Mouse (Mus musculus) cerebellum, postnatal 14 days (tissue): ENCODE measurements at regions not wholly inside any gene's neighbourhood (a gene's known extent, or its start where the extent isn't known, plus 50 kb on each side); places are given as distances from the start of the nearest gene placed in this dataset.
A peak's percentile ranks its signal among the peaks of the same experiment; 100 is the strongest.

Experiments used
- DNase-seq, 2 experiments: peaks; one replicate each; pipeline ENCODE4 v3.0.0; 2021; ENCODE audit warnings: mixed read lengths in 2 of 2

DNA sequence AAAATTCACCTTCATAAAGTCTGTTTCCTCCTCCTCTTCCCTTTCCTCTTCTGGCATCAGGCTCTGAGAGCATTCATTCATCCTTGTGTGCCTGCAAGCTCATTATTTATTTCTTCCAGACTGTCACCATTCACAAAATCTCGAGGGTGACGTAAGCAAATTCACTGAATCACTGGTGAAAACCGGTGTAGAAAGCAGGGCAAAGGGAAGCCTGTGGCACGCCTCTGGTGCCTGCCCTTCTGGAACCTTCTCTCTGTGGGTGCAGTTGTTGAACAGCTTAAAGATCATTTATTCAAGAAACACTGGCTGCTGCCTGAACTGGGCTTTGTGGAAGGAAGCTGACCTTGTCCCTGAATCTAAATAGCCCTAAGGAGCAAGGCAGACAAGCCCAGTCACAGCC lies 177.0 kb downstream of the Slc38a4 start:
- DNase-seq, result no peak

DNA sequence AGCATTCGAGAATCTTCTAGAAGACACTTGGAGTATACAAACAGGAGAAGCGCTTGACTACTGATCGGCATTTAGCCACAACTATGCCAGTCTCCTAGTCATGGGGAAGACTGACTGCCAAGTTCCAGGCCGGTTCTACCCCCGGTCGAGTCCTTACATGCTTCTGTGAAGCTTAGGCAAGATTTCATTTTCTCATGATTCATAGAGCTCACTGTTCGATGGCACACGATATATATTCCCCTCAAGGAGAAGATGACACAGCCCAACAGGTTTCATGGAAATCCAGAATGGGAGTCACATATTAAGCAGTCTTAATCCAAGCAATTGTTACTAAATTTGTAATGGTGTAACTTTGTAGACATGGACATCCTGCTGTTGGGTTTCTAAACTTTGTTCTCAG lies 177.8 kb downstream of the Slc38a4 start:
- DNase-seq, result no peak

DNA sequence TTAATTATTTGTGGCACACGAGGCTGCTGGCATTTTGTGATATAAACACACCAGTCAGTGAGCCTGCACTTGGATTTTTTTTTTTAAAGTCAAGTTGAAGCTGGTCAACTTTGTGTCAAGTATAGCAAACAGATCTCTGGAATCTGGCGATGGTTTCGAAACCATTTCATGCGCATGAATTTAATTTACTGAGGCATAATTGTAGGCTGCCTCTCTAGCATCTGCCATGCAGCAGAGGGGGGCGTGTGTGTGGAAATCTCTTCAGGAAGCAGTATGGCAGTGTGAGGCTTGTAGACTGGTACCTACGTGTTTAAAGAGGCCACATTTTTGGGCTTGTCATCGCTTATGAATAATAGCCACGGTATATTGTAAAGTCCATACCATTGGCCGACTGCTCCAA lies 177.7 kb upstream of the Slc38a2 start:
- peak in 1 of 2 experiments; percentile 2 for DNase-seq

DNA sequence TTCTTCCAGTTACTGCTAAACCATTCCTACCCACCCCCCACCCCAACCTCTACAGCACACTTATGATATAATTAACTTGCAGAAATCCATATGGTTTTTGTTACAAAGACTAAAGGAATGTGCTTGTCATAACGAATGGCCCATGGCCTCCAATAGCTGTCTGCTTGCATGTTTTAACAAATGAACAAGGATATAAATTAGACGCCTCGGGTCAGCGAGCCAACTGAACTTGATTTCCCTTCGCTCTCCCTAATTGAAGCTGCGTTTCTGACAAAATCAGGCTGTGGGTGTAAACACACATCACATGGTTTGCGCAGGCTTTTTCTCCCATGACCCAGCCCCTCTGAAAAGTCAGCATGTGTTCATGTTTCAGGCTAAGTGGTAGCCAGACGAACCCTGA lies 174.6 kb upstream of the Slc38a2 start:
- no peak for DNase-seq

DNA sequence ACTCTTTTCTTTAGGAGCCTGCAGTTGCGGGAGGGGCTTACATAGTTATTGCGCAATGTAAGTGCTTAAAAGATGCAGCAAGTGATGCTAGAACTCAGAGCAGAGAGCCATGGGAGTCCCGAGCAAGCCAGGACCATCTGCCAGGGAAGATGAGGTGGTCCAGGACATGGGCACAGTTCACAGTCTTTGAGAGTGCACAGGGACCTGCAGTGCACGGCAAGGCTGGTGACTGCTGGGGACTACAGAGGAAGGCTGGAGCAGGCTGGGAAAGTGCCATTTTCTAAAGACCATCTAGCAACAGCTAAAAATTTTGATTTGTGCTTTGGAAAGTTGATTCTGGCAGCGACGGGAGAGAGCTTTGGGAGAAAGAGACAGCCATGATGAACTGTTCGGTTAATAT lies 174.0 kb upstream of the Slc38a2 start:
- DNase-seq, result no peak

DNA sequence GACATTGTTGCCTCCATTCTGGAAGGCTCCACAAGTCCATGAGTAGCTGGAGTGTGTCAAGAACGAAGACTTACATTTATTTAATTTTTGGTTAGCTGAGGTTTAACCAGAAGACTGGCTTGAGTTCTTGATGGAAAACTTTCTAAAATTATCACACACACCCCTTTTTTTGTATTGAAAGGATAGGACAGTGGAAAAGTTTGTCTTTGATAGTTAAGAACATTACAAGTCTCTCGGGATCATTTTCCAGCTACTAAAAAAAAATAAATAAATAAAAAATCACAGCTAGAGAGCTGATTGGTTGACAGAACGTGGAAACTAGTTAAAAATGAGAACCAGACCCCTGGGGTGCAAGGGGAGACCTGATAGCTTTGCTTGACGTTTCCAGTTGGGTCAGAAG lies 173.6 kb upstream of the Slc38a2 start:
- no peak for DNase-seq

DNA sequence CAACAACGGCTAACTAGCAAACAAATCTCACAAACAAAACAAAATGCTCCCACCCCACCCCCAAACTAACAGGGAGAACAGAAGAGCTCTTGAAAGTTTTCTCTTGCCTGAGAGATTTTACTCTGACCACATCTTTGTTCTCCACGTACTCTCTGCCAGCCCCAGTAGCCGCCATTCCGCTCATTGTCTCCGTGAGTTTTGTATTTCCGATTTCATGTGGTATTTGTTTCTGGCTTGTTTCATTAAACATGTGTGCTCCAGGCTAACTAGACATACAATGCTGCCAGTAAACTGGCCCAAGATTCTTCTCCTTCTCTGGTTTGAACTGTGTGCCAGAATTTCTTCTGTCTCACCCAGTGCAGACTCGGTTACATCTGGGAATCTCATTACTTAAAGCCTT lies 168.2 kb upstream of the Slc38a2 start:
- no peak for DNase-seq

DNA sequence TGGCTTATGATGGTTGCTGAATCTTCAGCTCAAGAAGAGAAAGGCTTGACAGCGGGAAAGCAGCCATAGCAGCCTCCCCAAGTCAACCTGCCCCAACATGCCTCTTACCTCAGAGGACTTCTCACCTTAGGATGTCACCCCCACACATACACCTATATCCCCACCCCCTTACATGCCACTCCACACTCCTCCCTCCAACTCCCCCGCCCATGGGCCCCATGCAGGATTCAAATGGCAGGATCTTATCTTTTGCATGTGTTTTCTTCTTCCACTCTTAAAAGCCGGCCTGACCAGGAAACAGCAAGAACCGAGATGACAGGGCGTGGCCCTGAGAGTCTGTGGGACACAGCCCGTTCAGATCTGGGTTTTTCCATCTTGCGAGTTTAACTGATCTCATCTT lies 166.4 kb upstream of the Slc38a2 start:
- no peak for DNase-seq

DNA sequence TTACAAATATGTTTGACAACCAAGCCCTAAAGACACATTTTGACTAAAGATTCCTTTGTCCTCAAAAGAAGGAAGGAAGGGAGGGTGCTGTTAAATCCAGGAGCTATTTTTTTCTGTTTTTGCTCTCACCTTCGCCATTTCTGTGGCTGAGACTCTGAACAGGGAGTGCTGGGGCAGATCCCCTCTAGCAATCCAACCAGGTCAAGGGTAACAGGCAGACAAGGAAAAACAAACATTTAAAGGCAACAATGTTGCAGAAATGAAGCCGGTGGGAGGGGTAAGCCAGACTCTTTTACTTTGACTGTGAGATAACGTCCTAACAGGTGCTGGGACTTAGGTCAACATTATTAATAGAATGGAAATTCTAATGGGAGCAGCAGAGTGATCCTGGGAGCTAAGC lies 158.2 kb upstream of the Slc38a2 start:
- no peak for DNase-seq

DNA sequence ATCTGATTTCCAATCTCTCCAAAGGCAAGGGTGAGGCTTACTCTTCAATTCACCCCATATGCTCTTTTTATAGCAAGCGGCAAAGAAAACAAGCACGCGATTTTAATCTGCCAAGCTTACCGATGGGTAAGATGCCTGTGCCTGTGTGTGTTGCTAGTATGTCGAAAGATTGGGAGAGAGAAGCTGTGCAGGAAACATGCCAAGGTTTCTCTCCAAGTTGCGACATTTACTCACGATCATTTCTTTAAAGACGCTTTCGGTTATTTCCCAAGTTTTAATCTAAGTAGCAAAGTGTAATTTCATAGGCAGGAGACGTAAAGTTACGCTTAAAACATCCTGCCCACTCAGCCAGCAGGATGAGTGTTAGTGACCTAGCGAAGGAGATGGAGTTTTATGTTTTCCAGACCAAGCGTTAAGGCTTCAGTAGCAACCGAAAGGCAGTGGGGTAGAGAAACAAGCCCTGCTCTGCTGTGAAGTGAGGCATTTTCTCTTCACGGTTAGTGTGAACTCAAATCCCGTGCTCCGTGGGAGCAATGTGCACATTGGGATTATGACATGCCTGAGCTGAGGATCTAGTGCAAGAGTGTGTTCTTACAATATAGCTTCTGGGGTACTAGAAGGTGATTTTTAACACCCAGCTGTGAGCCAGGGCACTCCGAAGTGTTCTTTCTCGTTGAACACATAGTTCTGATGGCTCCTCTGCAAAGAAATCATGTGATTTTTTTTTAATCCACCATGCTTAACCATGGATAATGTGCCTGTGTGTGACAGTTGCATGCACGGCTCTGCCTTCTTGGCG lies 152.6 kb upstream of the Slc38a2 start:
- DNase-seq, result no peak

DNA sequence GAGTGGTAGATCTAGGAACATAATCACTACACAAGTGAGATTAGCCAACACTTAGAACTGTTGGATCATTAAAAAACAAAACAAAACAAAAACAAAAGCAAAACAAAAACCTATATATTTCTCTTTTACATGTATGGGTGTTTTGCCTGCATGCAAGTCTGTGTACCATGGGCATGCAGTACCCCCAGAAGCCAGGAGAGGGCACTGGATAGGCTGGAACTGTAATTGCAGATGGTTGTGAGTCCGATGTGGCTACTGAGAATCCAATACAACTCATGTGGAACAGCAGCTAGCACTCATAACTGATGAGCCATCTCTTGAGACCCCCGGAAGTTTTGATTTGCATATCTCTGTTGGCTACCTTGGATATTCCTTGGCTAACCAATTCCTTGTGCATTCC lies 148.6 kb upstream of the Slc38a2 start:
- DNase-seq, result peak; percentile 21 to 60

DNA sequence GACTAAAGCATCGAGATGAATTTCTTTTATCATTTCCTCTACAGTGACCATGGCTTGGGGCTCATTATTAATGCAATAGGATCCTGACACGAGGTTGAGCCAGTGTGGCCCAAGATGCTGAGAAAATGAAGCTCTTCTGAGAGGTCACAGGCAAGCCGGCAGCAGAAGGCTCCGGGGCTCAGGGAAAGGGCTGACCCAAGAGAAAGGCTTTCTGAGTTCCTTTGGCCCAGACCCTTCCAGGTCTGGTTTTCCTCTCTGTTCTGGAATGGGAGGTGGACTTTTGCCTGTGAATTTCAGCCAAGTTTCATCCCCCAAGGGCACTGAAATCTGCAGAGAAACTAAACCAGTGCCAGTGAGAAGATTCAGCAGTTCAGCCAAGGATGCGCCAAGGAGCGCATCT lies 145.7 kb upstream of the Slc38a2 start:
- no peak for DNase-seq

DNA sequence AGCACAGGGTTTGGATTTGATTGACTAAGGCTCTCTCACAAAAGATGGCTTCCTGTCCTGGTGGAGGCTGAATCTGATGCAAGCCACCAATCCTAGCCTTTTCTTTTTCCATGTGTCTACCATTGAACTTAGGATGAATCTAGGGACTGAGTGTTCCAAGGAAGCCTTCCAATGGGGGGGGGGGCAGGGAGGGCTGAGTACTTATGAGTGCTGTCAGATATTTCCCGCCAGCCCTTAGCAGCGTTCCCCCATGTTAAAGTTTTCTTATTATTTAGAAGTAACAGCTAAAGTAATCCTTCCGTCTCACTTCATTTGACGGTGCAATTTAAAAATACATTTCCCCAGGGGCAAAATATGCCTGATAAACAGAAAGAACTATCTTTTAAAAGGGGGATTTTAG lies 144.8 kb upstream of the Slc38a2 start:
- DNase-seq, result no peak

DNA sequence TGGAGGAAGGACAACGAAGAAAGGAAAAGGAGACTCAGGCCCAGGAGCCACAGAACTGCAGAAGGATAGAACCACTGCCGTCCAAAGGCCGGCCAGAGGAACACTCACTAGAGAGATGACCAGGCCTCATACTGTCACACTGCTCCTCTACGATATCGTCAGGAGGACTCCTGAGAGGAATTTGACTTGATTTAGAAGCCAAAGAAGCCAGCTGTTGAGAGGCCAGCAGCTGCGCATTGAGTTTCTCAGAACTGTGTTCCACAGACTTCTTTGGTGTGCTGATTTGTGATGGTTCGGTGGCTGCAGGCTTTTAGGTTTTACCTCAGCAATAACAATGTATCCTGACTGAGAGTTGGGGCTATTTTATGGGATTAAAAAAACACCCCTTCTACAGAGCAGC lies 144.1 kb upstream of the Slc38a2 start:
- DNase-seq, result no peak

DNA sequence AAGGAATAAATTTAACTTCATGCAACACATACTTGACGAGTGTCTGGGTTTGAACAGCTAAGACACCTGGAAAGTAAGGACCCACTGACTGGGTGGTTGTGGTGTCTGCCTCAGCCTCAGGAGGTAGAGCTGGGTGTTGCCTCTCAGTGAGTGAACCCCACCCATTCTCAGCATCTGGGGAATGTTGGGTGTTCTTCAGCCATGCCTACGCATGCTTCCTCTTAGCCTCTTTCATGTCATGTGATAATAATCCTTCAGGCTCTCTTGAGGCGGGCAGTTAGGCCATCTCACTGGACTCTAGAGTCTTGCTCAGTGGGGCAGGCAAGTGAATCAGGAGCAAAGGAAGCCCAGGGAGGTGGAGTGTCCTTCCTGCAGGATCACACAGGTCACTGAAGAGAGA lies 143.4 kb upstream of the Slc38a2 start:
- DNase-seq, result no peak

DNA sequence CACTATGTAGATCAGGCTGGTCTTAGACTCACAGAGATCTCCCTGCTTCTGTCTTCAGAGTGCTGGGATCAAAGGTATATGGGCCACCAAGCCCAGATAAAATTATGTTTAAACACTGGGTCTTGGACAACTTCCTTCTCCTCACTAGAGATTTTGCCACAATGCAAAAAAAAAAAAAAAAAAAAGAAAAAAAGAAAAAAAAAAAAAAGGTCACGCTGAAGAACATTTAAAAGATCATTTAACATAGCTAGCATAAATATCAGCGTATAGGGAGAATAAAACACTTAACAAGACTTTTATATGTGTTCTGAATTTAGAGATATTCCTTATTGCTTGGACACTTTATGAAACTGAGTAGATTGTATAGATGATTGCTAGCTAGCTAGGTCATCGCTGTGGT lies 137.1 kb upstream of the Slc38a2 start:
- DNase-seq, result no peak

DNA sequence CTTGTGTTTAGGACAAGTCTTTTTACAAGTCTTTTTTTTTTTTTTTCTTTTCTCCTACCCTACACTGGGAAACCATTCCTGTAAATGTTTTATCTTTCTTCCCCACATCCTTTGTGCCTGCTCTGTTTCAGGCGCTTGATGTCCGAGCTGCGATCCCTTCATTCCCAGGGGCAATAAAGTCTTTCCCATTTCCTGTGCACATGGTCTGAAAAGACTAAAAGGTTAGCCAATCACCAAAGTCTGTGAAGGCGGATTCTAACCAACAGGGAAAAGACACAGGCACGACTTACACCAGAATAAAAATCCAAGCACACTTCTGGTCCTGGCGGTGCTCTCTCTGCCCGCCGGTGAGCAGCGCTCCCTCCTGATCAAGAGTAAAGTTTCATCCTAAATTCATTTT lies 135.3 kb upstream of the Slc38a2 start:
- no peak for DNase-seq

DNA sequence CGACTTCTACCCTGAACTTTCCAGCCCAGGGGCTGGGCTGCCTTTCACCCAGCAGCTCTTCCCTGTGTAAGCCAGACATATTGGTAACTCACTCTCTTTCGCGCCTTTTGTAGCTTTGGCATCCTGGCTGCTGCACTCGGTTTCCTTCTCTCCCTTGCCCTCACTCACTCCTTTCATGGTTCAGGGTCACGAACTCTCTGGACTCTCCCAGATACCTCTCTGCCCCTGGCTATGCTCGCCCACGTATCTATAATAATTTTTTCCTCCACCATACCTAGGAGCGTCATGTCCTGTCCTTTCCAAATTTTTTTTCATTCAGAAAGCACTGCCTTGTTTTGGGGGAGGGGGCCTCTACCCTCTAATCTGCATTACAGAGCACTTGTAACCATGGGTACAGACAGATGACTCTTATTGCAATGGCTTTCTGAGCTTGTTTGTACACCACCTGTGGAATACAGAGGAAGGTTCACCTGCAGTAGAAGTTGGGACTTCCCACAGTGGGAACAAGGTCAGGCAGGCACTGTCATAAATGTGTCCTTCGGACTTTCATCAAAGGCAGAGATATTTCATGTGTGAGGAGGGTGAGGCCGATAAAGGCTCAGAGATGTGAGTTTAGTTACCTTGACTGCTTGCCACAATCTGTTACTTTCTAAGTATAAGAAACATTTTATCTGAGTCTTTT lies 134.8 kb upstream of the Slc38a2 start:
- DNase-seq, result no peak

DNA sequence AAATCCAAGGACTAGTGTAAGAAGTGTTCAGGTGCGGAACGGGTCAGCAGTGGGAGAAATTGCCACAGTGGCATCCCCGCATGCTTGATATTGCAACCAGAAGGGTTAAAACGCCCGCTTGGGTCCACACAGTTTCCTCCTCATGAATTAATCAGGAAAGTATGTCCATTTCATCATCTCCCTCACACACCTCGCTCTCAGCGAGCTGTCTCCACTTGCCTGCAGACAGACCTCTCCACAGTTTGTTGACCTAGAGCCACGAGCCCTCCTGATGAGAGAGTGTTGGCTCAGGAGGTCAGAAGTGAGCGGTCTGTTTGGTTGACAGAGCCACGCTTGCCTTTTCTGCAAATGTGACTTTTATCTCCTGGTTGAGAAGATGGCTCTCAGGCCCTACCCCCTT lies 132.9 kb upstream of the Slc38a2 start:
- no peak for DNase-seq

DNA sequence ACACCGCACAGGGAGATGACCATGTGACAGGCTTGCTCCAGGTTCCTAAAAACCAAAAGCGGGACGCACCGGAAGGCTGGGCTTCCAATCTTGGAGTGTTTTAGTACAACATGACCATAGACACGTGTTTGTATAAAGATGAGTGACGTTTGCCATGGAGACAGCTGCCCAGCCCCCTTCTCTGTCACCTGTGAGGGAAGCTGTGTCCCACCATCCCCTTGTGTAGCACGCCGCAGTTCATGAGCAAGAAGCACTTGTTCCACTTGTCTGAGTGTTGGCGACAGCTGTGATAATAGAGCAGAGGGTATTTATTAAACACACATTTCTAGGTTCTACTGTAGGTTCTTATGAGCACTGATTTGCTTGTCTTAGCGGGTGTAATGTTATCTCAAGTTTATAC lies 131.7 kb upstream of the Slc38a2 start:
- DNase-seq, result no peak

DNA sequence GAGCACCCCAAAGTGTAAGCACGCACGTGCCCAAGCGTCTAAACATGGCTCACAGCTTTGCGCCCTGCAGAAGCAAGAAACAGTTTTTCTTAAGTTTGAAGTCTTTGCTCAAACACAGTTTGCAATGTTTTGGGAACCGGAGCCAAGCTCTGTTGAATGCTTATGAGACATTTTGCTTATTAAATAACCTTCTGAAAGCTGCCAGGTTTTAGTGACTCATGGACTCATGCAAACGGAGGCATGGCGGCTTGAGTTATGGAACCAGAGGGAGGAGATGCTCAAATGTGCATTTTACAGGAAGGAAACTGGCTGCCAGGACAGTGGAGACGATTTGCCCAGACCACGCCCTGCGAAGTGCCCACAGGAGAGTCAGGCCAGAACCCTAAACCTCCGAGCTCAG lies 131.0 kb upstream of the Slc38a2 start:
- no peak for DNase-seq

DNA sequence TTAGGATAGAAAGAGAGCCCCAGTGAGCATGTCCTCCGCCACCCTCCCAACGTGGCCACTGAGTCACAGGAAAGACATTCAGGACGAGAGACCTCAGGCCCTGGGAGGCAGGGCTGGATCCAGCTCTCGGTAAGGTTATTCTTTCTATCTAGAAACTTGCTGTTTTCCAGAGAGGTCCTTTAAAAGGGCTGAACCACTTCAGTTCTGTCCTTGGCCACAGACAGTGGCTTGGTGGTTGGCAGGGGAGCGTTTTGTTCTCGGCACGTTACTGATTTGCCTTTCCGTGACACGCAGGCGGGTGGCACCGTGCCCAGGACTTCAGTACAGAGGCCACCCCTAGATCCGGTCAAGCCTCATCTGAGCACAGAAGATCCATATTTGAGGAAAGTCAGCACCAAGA lies 130.4 kb upstream of the Slc38a2 start:
- peak; percentile 46 to 58 for DNase-seq

DNA sequence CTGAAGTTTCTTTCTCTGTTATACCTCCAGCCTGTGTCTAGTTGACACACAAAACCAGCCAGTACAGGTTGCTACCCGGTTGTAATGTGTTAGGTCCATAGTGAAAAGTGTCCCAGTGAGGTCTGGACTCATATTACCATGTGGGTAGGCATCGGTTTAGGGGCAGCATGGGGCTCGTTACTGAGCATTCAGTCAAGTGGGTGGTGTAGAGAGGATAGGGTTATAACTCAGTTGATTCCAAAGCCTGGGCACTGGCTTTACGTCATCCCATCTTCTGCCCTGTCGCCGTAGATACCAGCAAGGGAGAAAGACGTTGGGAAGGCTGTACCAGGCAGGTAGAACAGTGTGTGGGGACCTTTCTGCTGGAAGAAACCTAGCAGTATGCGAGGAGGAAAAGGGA lies 129.2 kb upstream of the Slc38a2 start:
- no peak for DNase-seq

DNA sequence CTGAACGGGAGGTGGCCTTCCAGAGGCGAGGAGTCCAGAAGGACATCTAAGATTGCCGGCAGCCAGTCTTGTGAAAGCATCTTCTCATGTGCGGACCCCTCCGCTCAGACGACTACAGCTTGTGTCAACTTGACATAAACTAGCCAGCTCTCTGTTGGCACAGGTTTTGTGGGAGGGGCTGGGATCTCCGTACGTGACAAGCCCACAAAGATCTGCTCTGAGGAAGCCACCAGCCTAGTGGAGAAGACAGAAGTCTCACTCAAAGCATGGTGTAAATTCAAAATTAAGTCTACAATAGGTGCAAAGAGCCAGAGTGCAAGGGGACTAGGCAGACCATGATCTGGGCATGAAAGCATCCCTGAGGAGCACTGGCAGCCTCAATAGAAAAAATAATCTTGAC lies 128.4 kb upstream of the Slc38a2 start:
- no peak for DNase-seq

DNA sequence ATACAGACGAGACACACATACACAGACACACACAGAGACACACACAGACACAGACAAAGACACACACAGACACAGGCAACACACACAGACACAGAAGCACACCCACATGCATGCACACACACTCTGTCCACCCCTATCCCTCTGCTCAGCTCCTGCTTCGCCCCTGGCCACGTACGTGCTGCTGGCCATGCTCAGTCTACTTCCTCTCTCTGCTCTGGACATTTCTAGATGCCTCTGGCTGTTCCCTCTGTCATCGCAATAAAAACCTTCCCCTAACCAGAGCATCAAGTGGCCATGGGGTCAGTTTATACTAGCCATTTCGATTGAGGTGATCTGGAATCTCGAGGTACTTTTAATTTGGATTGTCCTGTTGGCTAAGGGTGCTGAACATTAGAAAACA lies 118.9 kb upstream of the Slc38a2 start:
- no peak for DNase-seq
